Mouse (Mus musculus): Measurements from ENCODE around the gene Art3. TPM values are rescaled to one million over a fixed set of nuclear protein-coding genes. Genes with fewer than 3 reads are reported as not detected.

The Art3 gene
- polyA plus RNA-seq, 1 experiment, result not detected

DNA sequence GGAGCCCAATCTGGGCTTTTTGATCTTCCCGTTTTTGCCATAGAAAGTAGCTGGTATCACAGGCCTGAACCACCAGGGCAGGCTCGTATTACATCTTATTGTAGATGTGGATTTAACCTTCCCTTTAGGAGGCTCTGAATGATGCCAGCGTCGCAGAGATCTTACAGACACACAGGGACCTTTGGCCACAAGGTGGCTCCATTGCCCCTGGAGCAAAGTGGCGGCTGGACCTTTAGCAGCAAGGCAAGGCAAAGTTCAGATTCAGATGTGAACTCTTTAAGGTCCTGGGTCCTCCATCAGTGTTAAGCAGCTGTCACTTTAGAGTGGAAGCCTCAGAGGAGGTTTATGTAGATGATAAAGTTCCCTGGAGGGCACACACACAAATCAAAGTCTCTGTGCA, 129.7 kb downstream of the Art3 start:
- TF ChIP-seq FLI1 (IDR thresholded peaks at IDR 0.05; ENCODE audit: low read length), result no peak
- Histone ChIP-seq H3K27me3 (replicated peaks) (no peaks in the 10 kb centered on the region), H3K4me1 (peaks cover 7% of the 10 kb centered on the region), H3K9me3 (no peaks in the 10 kb centered on the region), H3K36me3 (replicated peaks; ENCODE audit: low read length) (peaks cover 44% of the 10 kb centered on the region), H3K4me3 (replicated peaks) (no peak overlapping the region)

Other genes with a start within 250 kb of the Art3 start
- 3.8 and 11.5 TPM in 2 replicates for gene G3bp2, start 248.1 kb upstream of the Art3 start, polyA plus RNA-seq (2012; ENCODE audit: insufficient read depth, low replicate concordance)
- gene Uso1, start 193.9 kb upstream of the Art3 start, polyA plus RNA-seq (2012; ENCODE audit: insufficient read depth, low replicate concordance), result 24.1 and 49.3 TPM in 2 replicates
- not detected in 2 replicates for gene U90926, start 116.4 kb upstream of the Art3 start, polyA plus RNA-seq (2012; ENCODE audit: insufficient read depth, low replicate concordance)
- gene Ppef2, start 75.5 kb upstream of the Art3 start, polyA plus RNA-seq (2012; ENCODE audit: insufficient read depth, low replicate concordance), result 0.37 TPM in 1 of 2 replicates, not detected in the other
- 5.5 and 6.1 TPM in 2 replicates for gene Naaa, start 53.7 kb upstream of the Art3 start, polyA plus RNA-seq (2012; ENCODE audit: insufficient read depth, low replicate concordance)
- 5.1 and 10.0 TPM in 2 replicates for gene Sdad1, start 21.3 kb upstream of the Art3 start, polyA plus RNA-seq (2012; ENCODE audit: insufficient read depth, low replicate concordance)
- gene Cxcl9, start 3.7 kb upstream of the Art3 start, polyA plus RNA-seq (2012; ENCODE audit: insufficient read depth, low replicate concordance), result not detected in 2 replicates
- gene Cxcl10, start 17.1 kb downstream of the Art3 start, polyA plus RNA-seq (2012; ENCODE audit: insufficient read depth, low replicate concordance), result not detected in 2 replicates
- gene Nup54, start 103.4 kb downstream of the Art3 start, polyA plus RNA-seq (2012; ENCODE audit: insufficient read depth, low replicate concordance), result 3.1 TPM in 1 of 2 replicates, not detected in the other
- 4.8 and 6.0 TPM in 2 replicates for gene Scarb2, start 175.0 kb downstream of the Art3 start, polyA plus RNA-seq (2012; ENCODE audit: insufficient read depth, low replicate concordance)
- gene Fam47e, start 223.2 kb downstream of the Art3 start, polyA plus RNA-seq (2012; ENCODE audit: insufficient read depth, low replicate concordance), result not detected in 2 replicates